Mouse (Mus musculus): ENCODE results near the gene Gria1. TPM values are rescaled to one million over a fixed set of nuclear protein-coding genes. Genes with fewer than 3 reads are reported as not detected.

Gene Gria1
- total and polyA plus RNA-seq, 2 experiments, result 0.83 TPM; not detected in 1

DNA sequence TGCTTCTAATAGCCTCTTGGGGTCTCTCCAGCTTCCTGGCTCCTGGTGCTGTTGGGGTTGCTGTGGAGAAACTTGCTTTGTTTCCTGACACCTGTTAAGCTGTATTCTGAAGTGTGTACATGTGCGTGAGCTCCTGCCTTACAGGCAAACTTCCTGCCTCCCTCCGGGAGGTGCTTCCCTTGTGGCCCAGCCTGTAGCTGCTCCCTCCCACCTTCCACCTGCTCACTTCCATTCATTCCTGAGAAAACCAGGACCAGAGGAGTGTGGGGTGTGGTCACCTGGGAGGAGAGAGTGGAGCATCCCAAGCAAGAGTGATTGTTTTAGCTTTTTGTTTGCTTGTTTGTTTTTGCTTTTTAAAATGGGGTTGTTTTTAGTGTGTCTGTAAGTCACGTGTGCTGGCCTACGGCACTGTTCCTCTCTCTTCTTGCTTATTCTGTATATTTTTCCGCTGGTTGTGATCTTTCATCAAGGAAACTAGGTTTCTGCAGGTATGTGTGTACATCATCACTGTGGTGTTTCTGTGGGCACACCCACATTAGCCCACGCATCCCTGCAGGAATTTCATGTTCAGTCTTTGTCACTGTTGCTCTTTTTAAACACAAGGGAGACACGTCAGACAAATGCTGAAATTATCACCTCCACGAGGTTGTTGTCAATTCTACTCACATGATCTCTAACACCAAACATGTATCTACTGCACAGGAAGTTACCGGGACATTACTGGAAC lies 2.4 kb downstream of the Gria1 start:
- Histone ChIP-seq H3K9ac (ENCODE audit: low read depth, low read length) (no peak overlapping the region), H3K36me3 (ENCODE audit: control insufficient read depth, insufficient read depth, low read length) (no peaks in the 10 kb centered on the region), H3K4me3 (ENCODE audit: insufficient read depth, low read depth, low read length) (no peak overlapping the region), H3K79me2 (ENCODE audit: control insufficient read depth, insufficient read depth, low read length) (no peaks in the 10 kb centered on the region), H3K4me1 (ENCODE audit: control insufficient read depth, insufficient read depth, low read length) (no peaks in the 10 kb centered on the region), H3K27me3 (ENCODE audit: control insufficient read depth, insufficient read depth, low read length) (0 out of 2 replicates have a peak, but pooled peaks cover 2% of the 10 kb centered on the region), H3K27ac (replicated peaks; ENCODE audit: insufficient read depth, low read depth, low read length) (no peak overlapping the region)
- DNase-seq (ENCODE audit: extremely low read depth, low read depth, low spot score), result no peak
- no peak for TF ChIP-seq POLR2A (IDR thresholded peaks at IDR 0.05; ENCODE audit: extremely low read depth, insufficient read depth, low read length)
- TF ChIP-seq CTCF (IDR thresholded peaks at IDR 0.05; ENCODE audit: low read depth, low read length), result no peak
- 58% methylated on average over 9 of the region's 9 CpGs for WGBS

DNA sequence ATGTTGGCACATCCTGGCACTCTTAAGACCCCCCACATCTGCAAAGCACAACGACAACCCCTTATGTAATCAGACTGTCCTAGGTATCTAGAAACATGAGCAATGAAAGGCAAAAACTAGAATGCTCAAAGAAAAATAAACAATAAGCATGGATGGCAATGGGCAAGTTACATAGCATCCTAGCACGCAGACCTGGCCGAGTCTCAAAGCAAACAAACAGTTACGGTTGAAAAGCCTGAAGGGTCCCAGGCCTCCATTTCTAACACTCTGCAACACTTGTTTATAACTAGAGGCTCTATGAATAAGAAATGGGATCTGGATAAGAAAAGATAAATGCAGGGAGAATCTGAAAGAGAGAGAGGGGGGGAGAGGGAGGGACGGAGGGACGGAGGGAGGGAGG lies 3.2 kb downstream of the Gria1 start:
- no peak for DNase-seq (ENCODE audit: extremely low read depth, low read depth, low spot score)
- no peak overlapping the region for H3K4me3 ChIP-seq (ENCODE audit: insufficient read depth, low read depth, low read length)
- no peaks in the 10 kb centered on the region for H3K36me3 ChIP-seq (ENCODE audit: control insufficient read depth, insufficient read depth, low read length)
- no peaks in the 10 kb centered on the region for H3K79me2 ChIP-seq (ENCODE audit: control insufficient read depth, insufficient read depth, low read length)
- WGBS, result 80% methylated on average over 6 of the region's 6 CpGs
- no peak overlapping the region for H3K9ac ChIP-seq (ENCODE audit: low read depth, low read length)
- 0 out of 2 replicates have a peak, but pooled peaks cover 2% of the 10 kb centered on the region for H3K27me3 ChIP-seq (ENCODE audit: control insufficient read depth, insufficient read depth, low read length)
- H3K27ac ChIP-seq (replicated peaks; ENCODE audit: insufficient read depth, low read depth, low read length), result no peak overlapping the region
- TF ChIP-seq POLR2A (IDR thresholded peaks at IDR 0.05; ENCODE audit: extremely low read depth, insufficient read depth, low read length) (no peak), CTCF (IDR thresholded peaks at IDR 0.05; ENCODE audit: low read depth, low read length) (no peak)
- H3K4me1 ChIP-seq (ENCODE audit: control insufficient read depth, insufficient read depth, low read length), result no peaks in the 10 kb centered on the region

- Histone ChIP-seq H3K36me3 (ENCODE audit: control insufficient read depth, insufficient read depth, low read length) (no peaks in the 10 kb centered on the region), H3K27me3 (ENCODE audit: control insufficient read depth, insufficient read depth, low read length) (no peaks in the 10 kb centered on the region), H3K4me1 (ENCODE audit: control insufficient read depth, insufficient read depth, low read length) (no peaks in the 10 kb centered on the region), H3K27ac (replicated peaks; ENCODE audit: insufficient read depth, low read depth, low read length) (no peak overlapping the region), H3K4me3 (ENCODE audit: insufficient read depth, low read depth, low read length) (no peak overlapping the region), H3K9ac (ENCODE audit: low read depth, low read length) (no peak overlapping the region), H3K79me2 (ENCODE audit: control insufficient read depth, insufficient read depth, low read length) (no peaks in the 10 kb centered on the region)
- 71% methylated on average over 4 of the region's 4 CpGs for WGBS
- TF ChIP-seq POLR2A (IDR thresholded peaks at IDR 0.05; ENCODE audit: extremely low read depth, insufficient read depth, low read length) (no peak), CTCF (IDR thresholded peaks at IDR 0.05; ENCODE audit: low read depth, low read length) (no peak)
- DNase-seq (ENCODE audit: extremely low read depth, low read depth, low spot score), result no peak
Observed at GRCm38 (mm10) chr11:57018536-57018935, 7.3 kb downstream of the Gria1 start.

DNA sequence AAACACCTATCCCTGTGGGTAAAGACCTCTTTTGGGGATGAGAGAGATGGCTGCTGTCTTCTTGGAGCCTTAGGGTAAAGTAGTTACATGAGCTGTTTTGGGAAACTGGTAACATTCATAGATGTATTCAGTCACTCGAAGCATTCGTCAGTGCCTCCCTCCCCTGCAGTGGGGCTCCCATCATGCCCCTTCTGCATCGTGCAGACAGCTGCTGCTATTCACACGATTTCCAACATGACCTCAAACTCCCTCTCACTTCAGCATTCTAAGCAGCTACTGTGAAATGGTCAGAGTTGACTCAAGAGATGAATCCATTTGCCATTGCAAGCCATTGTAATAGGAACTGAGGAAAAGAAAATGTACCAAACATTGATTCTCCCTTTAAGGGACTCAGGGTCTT lies 11.2 kb downstream of the Gria1 start:
- Histone ChIP-seq H3K36me3 (ENCODE audit: control insufficient read depth, insufficient read depth, low read length) (no peaks in the 10 kb centered on the region), H3K27me3 (ENCODE audit: control insufficient read depth, insufficient read depth, low read length) (no peaks in the 10 kb centered on the region), H3K27ac (replicated peaks; ENCODE audit: insufficient read depth, low read depth, low read length) (no peak overlapping the region), H3K4me3 (ENCODE audit: insufficient read depth, low read depth, low read length) (no peak overlapping the region), H3K79me2 (ENCODE audit: control insufficient read depth, insufficient read depth, low read length) (no peaks in the 10 kb centered on the region), H3K9ac (ENCODE audit: low read depth, low read length) (no peak overlapping the region), H3K4me1 (ENCODE audit: control insufficient read depth, insufficient read depth, low read length) (no peaks in the 10 kb centered on the region)
- WGBS, result 70% methylated on average over 4 of the region's 4 CpGs
- no peak for TF ChIP-seq POLR2A (IDR thresholded peaks at IDR 0.05; ENCODE audit: extremely low read depth, insufficient read depth, low read length)
- TF ChIP-seq CTCF (IDR thresholded peaks at IDR 0.05; ENCODE audit: low read depth, low read length), result no peak
- DNase-seq (ENCODE audit: extremely low read depth, low read depth, low spot score), result no peak

- no peaks in the 10 kb centered on the region; the same call in 1 of the 2 replicates for H3K27me3 ChIP-seq (ENCODE audit: control insufficient read depth, insufficient read depth, low read length)
- no peak for TF ChIP-seq POLR2A (IDR thresholded peaks at IDR 0.05; ENCODE audit: extremely low read depth, insufficient read depth, low read length)
- H3K9ac ChIP-seq (ENCODE audit: low read depth, low read length), result no peak overlapping the region
- 72% methylated on average over 5 of the region's 5 CpGs for WGBS
- no peaks in the 10 kb centered on the region for H3K4me1 ChIP-seq (ENCODE audit: control insufficient read depth, insufficient read depth, low read length)
- H3K79me2 ChIP-seq (ENCODE audit: control insufficient read depth, insufficient read depth, low read length), result no peaks in the 10 kb centered on the region
- no peaks in the 10 kb centered on the region for H3K36me3 ChIP-seq (ENCODE audit: control insufficient read depth, insufficient read depth, low read length)
- no peak for DNase-seq (ENCODE audit: extremely low read depth, low read depth, low spot score)
- H3K4me3 ChIP-seq (ENCODE audit: insufficient read depth, low read depth, low read length), result no peak overlapping the region
- no peak overlapping the region for H3K27ac ChIP-seq (replicated peaks; ENCODE audit: insufficient read depth, low read depth, low read length)
Observed at GRCm38 (mm10) chr11:57030448-57030847, 19.3 kb downstream of the Gria1 start.

GRCm38 (mm10) chr11:57038807-57039206 lies 27.6 kb downstream of the Gria1 start:
- no peak overlapping the region for H3K27ac ChIP-seq (replicated peaks; ENCODE audit: insufficient read depth, low read depth, low read length)
- no peaks in the 10 kb centered on the region for H3K79me2 ChIP-seq (ENCODE audit: control insufficient read depth, insufficient read depth, low read length)
- no peaks in the 10 kb centered on the region for H3K27me3 ChIP-seq (ENCODE audit: control insufficient read depth, insufficient read depth, low read length)
- no peak overlapping the region for H3K9ac ChIP-seq (ENCODE audit: low read depth, low read length)
- H3K36me3 ChIP-seq (ENCODE audit: control insufficient read depth, insufficient read depth, low read length), result no peaks in the 10 kb centered on the region
- H3K4me1 ChIP-seq (ENCODE audit: control insufficient read depth, insufficient read depth, low read length), result no peaks in the 10 kb centered on the region
- no peak overlapping the region for H3K4me3 ChIP-seq (ENCODE audit: insufficient read depth, low read depth, low read length)
- TF ChIP-seq CTCF (IDR thresholded peaks at IDR 0.05; ENCODE audit: low read depth, low read length) (no peak), POLR2A (IDR thresholded peaks at IDR 0.05; ENCODE audit: extremely low read depth, insufficient read depth, low read length) (no peak)
- no peak for DNase-seq (ENCODE audit: extremely low read depth, low read depth, low spot score)
- WGBS, result 68% methylated on average over 7 of the region's 7 CpGs

Data from liver, adult 2 months (tissue).